Comparison of ENCODE assay signal across 26 mouse cellular contexts in the genomic region with DNA sequence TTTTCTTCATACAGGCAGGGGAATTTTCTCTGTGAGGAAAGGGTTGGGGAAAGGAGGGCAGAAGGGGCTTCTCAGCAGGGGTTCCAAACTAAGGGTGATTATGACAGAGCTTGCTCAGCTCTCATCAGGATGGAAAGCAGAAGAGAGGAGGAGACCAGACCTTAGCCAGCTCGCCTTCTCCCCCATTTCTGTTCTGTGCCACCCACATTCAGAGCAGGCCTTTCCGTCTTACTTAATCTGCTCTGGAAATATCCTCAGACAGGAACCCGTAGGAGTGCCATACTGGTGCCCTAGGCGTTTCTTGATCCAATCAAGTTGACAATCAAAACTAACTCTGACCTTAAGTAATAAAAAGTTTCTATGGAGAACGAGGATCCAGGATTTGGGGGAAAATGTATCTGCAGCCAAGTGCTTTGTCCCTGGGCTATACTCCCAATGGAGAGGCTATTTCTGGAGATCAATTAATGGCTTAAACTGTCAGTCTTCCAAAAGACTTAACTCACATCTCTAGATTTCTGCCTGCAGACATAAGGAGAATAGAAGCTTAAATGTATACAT.
A peak's percentile ranks its signal among the peaks of the same experiment; 100 is the strongest.
DNase-seq lines count a peak whose midpoint lies in the region; ATAC-seq and TF ChIP-seq lines count a peak whose summit lies in the region.
"Had no signal": no experiment of that assay in that cellular context is flagged by ENCODE, and none has a peak within 500 bp of the region (broad histone marks: within the 10 kb centered on the region; RNA-seq: fewer than 3 reads in every experiment).

No protein-coding gene starts in this region.

- H3K36me3 ChIP-seq in intestine, embryonic 15.5 days: no peaks in the 10 kb centered on the region
- H3K36me3 ChIP-seq: heart, embryonic 10.5 days; heart, embryonic 13.5 days had no signal

- H3K27ac ChIP-seq in layer of hippocampus, adult 2 months: no peak overlapping the region
- no peak overlapping the region for H3K27ac ChIP-seq in intestine, embryonic 15.5 days
- H3K27ac ChIP-seq: heart, embryonic 10.5 days; heart, embryonic 13.5 days; hindbrain, embryonic 14.5 days; hindbrain, postnatal 0 days had no signal

- WGBS in intestine, embryonic 15.5 days: 81% methylated on average over 5 of the region's 5 CpGs

- no peak overlapping the region for H3K4me3 ChIP-seq in layer of hippocampus, adult 2 months
- no peak overlapping the region for H3K4me3 ChIP-seq in intestine, embryonic 15.5 days (replicated peaks)
- H3K4me3 ChIP-seq: heart, embryonic 10.5 days; heart, embryonic 13.5 days had no signal

- no peak for TF ChIP-seq CTCF in layer of hippocampus, adult 2 months (conservative IDR thresholded peaks at IDR 0.05)

- peak; percentile 0 for DNase-seq in cerebellum, adult 9-10 months
- DNase-seq in cerebellum, adult 11-12 months: no peak
- peak; percentile 22 for DNase-seq in layer of hippocampus, adult 11-12 months (ENCODE audit: low spot score)
- no peak for DNase-seq in layer of hippocampus, adult 2 months (ENCODE audit: low spot score in 2 of 2)
- peak; percentile 24 for DNase-seq in brain, adult 2 months (ENCODE audit: low read depth, low spot score)
- DNase-seq: adrenal gland, adult 8-10 months; adrenal gland, postnatal 25 days; cerebellum, adult 2 months; cerebellum, postnatal 10 days; cerebellum, postnatal 36 days; embryo, embryonic 11 days; forebrain, postnatal 0 days; gastrocnemius, postnatal 10 days; gastrocnemius, postnatal 36 days; heart, adult 18-20 months; heart, postnatal 14 days; heart, postnatal 4 days had no signal

- no peak for ATAC-seq in intestine, embryonic 15.5 days
- ATAC-seq: activated CD4-positive, CD25-positive, alpha-beta regulatory T cell, adult 4 months; forebrain, embryonic 14.5 days; forebrain, postnatal 0 days; hindbrain, postnatal 0 days; inflammation-experienced regulatory T-cells, adult 6 months; intestine, postnatal 0 days had no signal

- no peak overlapping the region for H3K4me2 ChIP-seq in intestine, embryonic 15.5 days (replicated peaks)
- H3K4me2 ChIP-seq: heart, embryonic 13.5 days; hindbrain, embryonic 14.5 days had no signal

- H3K4me1 ChIP-seq in intestine, embryonic 15.5 days (replicated peaks): no peaks in the 10 kb centered on the region
- H3K4me1 ChIP-seq: heart, embryonic 10.5 days had no signal

- H3K9ac ChIP-seq in intestine, embryonic 15.5 days: no peak overlapping the region
- H3K9ac ChIP-seq: forebrain, postnatal 0 days; heart, embryonic 13.5 days; hindbrain, embryonic 14.5 days had no signal

- no peaks in the 10 kb centered on the region for H3K9me3 ChIP-seq in intestine, embryonic 15.5 days
- H3K9me3 ChIP-seq: heart, embryonic 10.5 days; heart, embryonic 13.5 days had no signal

- no peaks in the 10 kb centered on the region for H3K27me3 ChIP-seq in intestine, embryonic 15.5 days (replicated peaks)
- H3K27me3 ChIP-seq: heart, embryonic 13.5 days had no signal

Comparison
In these comparisons a context has a peak if more than half of its experiments do, and no peak if none do; other contexts are left out.
1. DNase-seq: peak in cerebellum, adult 9-10 months (single experiment), layer of hippocampus, adult 11-12 months (single experiment) and brain, adult 2 months (single experiment); none in cerebellum, adult 11-12 months (single experiment) and layer of hippocampus, adult 2 months (0 of 2).